Mouse (Mus musculus): ENCODE measurements around the gene Twist2.

GRCm38 (mm10) chr1:91755102-91755501 lies 46.2 kb upstream of the Twist2 start:
- TF ChIP-seq POLR2A (IDR thresholded peaks at IDR 0.05; ENCODE audit: borderline replicate concordance, insufficient read depth, low read length) (no peak), CTCF (IDR thresholded peaks at IDR 0.05; ENCODE audit: borderline replicate concordance, insufficient read depth, low read depth, low read length) (peak; percentile 79)
